Mouse (Mus musculus) intestine, embryonic 14.5 days (tissue): ENCODE data around the gene BC024978. TPM values are rescaled to one million over a fixed set of nuclear protein-coding genes. Genes with fewer than 3 reads are reported as not detected.

Source experiments
- microRNA counts: library from miRNA; unstranded; fragments of <30 nt; microRNA quantifications from one replicate; lab custom pipeline; 2016
- microRNA-seq: library from miRNA; unstranded; fragments of <30 nt; microRNA quantifications from one replicate; pipeline ENCODE4, GENCODE M21; 2016
- polyA plus RNA-seq: library from polyadenylated mRNA; unstranded; fragments of >200 nt; fragmentation: Nextera tagmentation; extraction: Ambion mirVana; gene quantifications from 2 replicates; pipeline ENCODE4 v1.2.1, GENCODE M21; 2014

The BC024978 gene
- polyA plus RNA-seq, 1 experiment from 2014 or later = 4.6 TPM

MicroRNAs within 50 kb of the gene (microRNA counts, 519-probe panel; counts per million panel counts)
- not detected for microRNA mmu-miR-1191 (lab: Ali Mortazavi, UCI)

Small RNA genes within 50 kb of the gene (microRNA-seq; reads per million reads assigned to microRNA genes)
- gene Mir1191 (2.6 reads per million, percentile 27 among the genes with 10 or more reads in this experiment), gene Mir3101 (0.85 reads per million, percentile 4 among the genes with 10 or more reads in this experiment)

Other genes with a start within 250 kb of the BC024978 start
- not detected in 2 replicates for gene Cyp2a12, start 166.7 kb upstream of the BC024978 start, polyA plus RNA-seq
- gene Cyp2f2, start 75.9 kb upstream of the BC024978 start, polyA plus RNA-seq = not detected in 2 replicates
- 0.12 TPM in 2 replicates for gene Cyp2t4, start 42.1 kb upstream of the BC024978 start, polyA plus RNA-seq
- 39.3 and 43.1 TPM in 2 replicates for gene Egln2, start 29.0 kb upstream of the BC024978 start, polyA plus RNA-seq
- gene Rab4b, start 16.9 kb upstream of the BC024978 start, polyA plus RNA-seq = 59.8 and 60.8 TPM in 2 replicates
- 0.52 TPM in 1 of 2 replicates, not detected in the other for gene Gm21983, start 14.7 kb upstream of the BC024978 start, polyA plus RNA-seq
- 0.34 and 11.1 TPM in 2 replicates for gene Mia, start 14.6 kb upstream of the BC024978 start, polyA plus RNA-seq
- gene Snrpa, start 490 bp downstream of the BC024978 start, polyA plus RNA-seq = 283 and 289 TPM in 2 replicates
- 8.9 and 9.3 TPM in 2 replicates for gene Itpkc, start 32.9 kb downstream of the BC024978 start, polyA plus RNA-seq
- gene Coq8b, start 37.2 kb downstream of the BC024978 start, polyA plus RNA-seq = 16.7 and 18.0 TPM in 2 replicates
- 9.2 and 11.0 TPM in 2 replicates for gene Numbl, start 62.7 kb downstream of the BC024978 start, polyA plus RNA-seq
- gene Ltbp4, start 141.9 kb downstream of the BC024978 start, polyA plus RNA-seq = 97.9 and 110 TPM in 2 replicates
- gene Shkbp1, start 160.2 kb downstream of the BC024978 start, polyA plus RNA-seq = 39.8 and 40.0 TPM in 2 replicates
- 0.50 and 1.2 TPM in 2 replicates for gene Gm20479, start 161.6 kb downstream of the BC024978 start, polyA plus RNA-seq